Mouse (Mus musculus) spleen, postnatal 36 days (tissue): ENCODE data around the gene Armc7.
"Not testable (repeated sequence)": the region's sequence is repeated elsewhere in the genome, so short reads cannot be mapped to it uniquely, and the experiment has no call there.

Experiments
- DNase-seq, 2 experiments: peaks; one replicate each; pipeline ENCODE4 v3.0.0; 2022; ENCODE audit warnings: low spot score in 2 of 2, mixed read lengths in 1 of 2

Armc7 gene

GRCm38 (mm10) chr11:115522238-115522637 is 46.8 kb downstream of the Armc7 start:
- DNase-seq, result no peak

- no peak for DNase-seq
Measured at GRCm38 (mm10) chr11:115522703-115523102, 47.2 kb downstream of the Armc7 start.

- DNase-seq, result not testable (repeated sequence)
Measured at GRCm38 (mm10) chr11:115526446-115526845, 51.0 kb downstream of the Armc7 start.

GRCm38 (mm10) chr11:115534759-115535371 is 59.4 kb downstream of the Armc7 start:
- DNase-seq, result no peak

GRCm38 (mm10) chr11:115535401-115536037 is 60.1 kb downstream of the Armc7 start:
- peak; percentile 62 to 67 for DNase-seq

- peak; percentile 98 for DNase-seq
Measured at GRCm38 (mm10) chr11:115536038-115536681, 60.7 kb downstream of the Armc7 start, which contains the start of gene Sumo2. Gene Sumo2 (minus strand): TSS chr11:115536276.

- no peak for DNase-seq
Measured at GRCm38 (mm10) chr11:115536856-115537568, 61.5 kb downstream of the Armc7 start.

GRCm38 (mm10) chr11:115538045-115538444 is 62.6 kb downstream of the Armc7 start:
- peak in 1 of 2 experiments; percentile 19 for DNase-seq
